Mouse (Mus musculus): ENCODE data around the gene Tfdp1.
"Not testable (repeated sequence)": the region's sequence is repeated elsewhere in the genome, so short reads cannot be mapped to it uniquely, and the experiment has no call there.

Tfdp1 gene

DNA sequence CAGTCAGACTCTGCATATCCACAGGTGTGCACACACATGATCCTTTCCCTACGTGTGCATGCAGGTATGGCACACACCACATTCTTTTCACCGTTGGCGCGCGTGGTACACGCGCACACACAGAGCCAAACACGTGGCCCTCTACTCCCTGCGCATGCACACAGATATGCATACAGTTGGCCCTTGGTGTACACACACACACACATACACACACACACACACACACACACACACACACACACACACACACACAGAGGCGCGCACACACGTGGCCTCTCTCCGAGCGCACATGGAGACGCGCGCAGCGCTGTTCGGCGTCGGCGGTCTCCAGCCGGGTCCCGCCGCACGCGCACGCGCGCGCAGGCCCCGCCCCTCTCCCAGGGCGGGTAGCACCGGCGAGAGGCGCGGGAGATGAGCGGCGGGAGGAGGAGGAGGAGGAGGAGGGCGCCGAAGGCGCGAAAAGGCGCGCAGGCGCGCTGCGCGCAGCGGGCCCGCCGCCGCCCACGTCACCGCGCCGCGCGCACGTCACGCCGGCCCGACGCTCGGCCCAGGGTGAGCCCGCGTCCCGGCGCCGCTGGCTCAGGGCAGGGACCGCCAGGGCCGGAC, at the start of gene Tfdp1:
Tfdp1 (plus strand) TSS at position 497 of the 606 bp plus-strand sequence.
- DNase-seq (ENCODE audit: low read depth, low spot score), result peak; percentile 87

DNA sequence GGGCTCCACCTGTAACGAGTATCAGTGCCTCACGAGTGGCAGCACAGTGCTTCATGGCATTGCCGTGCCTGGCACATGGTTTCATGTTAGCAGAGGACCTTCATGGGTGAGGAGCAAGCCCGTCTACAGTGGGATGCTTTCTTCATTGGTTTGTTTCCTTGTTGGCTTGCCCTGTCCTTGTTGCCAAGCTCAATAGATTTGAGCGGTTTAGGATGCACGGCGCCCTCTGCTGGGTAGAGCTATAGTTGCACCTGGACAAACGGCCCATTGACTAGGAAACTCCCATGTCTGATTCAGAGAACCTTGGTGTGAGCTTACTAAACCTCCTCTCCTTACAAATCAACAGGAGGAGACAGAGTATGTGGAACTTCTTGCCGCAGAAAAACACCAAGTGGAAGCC, 46.2 kb upstream of the Tfdp1 start:
- peak; percentile 87 for DNase-seq (ENCODE audit: low read depth, low spot score)

DNA sequence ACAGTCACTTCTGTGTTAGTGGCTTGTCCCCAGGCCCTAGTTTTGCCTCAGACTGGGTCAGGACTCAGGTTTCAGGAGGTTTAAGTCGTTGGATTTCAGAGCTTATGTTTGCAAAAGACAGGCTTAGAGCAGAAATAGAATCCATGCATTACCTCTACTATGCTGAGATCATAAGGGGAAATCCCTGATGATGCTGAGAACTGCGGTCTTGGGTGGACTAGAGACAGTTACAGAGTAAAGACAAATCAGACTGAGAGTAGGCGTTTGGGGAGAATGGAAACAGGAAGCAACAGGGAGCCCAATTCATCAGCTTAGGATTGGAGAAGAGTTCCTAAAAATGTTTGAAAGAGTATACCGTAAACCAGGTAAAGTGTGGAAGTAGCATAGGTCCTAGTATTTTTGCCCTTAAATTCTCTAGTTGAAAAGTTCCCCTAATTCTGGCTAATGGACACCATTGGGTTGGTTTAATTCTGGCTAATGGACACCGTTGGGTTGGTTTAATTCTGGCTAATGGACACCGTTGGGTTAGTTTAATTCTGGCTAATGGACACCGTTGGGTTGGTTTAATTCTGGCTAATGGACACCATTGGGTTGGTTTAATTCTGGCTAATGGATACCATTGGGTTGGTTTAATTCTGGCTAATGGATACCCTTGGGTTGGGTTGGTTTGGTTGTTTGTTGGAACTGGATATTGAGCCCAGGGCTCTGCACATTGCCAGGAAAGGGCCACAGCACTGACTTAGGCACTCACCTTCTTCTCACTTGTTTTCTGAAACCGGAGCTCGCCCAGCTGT, 44.7 kb upstream of the Tfdp1 start:
- no peak for DNase-seq (ENCODE audit: low read depth, low spot score)

DNA sequence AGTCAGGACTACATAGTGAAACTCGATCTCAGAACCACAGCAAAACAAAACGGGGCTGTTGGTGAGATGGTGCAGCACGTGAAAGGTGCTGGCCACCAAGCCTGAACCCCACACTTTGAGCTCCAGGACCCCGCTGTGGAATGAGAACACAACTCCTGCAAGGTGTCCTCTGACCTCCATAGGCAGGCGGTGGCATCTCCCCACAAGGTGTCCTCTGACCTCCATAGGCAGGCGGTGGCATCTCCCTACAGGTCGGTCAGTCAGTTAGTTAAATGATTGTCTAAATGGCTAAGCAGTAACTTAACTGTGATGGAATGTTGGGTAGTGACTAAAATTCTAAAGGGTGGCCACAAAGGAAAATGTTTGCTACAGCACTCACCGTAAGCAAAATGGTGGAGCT, 39.0 kb upstream of the Tfdp1 start:
- no peak for DNase-seq (ENCODE audit: low read depth, low spot score)

DNA sequence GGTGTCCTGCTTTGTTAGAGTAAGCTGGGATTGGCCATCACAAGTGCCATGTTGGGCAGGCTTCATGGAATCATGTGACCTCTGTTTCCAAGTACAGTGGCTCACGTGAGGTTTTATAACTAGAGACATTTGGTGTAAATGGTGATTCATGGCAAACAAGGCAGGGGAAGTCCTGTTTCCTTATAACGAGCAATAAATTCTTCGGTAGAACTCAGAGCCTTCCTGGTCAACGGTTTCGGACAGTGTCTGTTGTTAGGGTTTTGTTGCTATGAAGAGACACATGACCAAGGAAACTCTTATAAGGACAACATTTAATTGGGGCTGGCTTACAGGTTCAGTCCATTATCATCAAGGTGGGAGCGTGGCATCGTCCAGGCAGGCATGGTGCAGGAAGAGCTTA, 37.5 kb upstream of the Tfdp1 start:
- no peak for DNase-seq (ENCODE audit: low read depth, low spot score)

DNA sequence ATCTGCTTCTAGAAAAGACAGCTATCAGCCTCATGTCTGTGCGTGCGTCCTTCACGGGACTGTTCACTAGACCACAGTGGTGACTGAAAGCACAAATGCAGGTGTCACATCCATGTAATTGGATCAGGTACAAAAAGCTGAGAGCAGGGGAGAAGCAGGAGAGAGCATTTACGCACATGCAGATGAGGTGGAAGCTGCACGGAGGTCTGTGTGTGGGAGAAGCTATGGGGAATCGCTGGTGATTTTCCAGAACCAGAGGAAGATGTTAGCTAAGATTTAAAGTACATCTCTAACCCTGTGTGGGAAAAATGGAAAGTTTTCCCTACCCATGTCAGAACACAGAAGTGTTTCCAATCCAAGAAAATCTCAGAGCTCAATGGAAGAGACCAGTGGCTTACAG, 33.1 kb upstream of the Tfdp1 start:
- no peak for DNase-seq (ENCODE audit: low read depth, low spot score)

DNA sequence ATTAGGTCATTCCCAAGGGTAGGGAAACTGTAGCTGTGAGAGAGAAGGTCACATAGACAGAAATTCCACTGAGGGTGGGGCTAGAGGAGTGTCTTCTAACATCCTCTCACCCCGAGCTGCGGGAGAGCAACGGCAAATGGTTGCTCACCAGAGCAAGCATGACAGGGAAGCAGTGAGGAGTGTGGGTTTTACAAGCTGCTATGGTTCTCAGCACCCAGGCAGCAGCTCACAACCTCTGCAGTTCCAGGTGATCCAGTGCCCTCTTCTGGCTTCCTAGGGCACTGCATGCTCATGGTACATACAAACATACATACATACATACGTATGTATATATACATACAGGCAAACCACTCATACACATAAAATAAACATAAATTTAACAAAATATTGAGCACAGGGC, 32.7 kb upstream of the Tfdp1 start:
- DNase-seq (ENCODE audit: low read depth, low spot score), result peak; percentile 76

DNA sequence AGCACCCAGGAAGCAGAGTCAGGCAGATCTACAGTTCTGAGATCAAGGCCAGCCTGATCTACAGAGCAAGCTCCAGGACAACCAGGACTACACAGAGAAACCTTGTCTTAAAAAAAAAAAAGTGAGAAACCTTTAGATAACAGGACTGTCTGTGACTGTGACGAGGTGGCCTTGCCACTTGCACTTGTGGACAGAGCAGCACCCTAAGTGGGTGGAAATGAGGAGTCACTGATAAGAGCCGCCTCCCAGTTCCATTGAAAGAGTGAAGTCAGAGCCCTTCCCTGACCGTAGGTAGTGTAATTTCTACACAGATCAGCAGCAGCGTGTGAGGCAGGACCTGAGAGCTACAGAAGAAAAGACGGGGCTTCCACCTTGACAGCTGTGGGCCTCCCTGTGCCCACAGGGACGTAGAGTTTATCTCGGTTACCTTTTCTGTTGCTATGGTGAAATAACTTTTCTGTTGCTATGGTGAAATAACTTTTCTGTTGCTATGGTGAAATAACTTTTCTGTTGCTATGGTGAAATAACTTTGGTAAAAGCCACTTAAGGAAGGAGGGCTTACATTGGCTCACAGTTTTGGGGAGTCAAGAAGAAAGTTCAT, 32.1 kb upstream of the Tfdp1 start:
- DNase-seq (ENCODE audit: low read depth, low spot score), result no peak

DNA sequence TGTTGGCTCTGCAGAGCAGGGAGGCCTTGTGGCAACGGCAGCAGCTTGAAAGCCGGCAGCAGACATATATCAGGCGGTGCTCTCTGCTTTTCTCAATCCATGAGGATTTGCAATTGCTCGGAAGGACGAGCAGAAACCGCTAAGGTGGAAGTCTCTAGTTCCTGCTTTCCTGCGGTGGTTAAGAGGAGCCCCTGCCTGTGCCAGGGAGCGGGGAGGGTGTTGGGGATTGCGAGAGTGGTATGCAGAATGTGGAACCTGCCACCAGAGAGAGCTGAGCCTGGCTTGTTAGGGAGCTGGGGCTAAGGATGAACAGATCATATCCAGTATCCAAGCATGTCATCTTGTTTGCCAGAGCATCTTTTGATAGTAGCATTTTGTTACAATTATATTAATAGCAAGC, 31.6 kb upstream of the Tfdp1 start:
- no peak for DNase-seq (ENCODE audit: low read depth, low spot score)

DNA sequence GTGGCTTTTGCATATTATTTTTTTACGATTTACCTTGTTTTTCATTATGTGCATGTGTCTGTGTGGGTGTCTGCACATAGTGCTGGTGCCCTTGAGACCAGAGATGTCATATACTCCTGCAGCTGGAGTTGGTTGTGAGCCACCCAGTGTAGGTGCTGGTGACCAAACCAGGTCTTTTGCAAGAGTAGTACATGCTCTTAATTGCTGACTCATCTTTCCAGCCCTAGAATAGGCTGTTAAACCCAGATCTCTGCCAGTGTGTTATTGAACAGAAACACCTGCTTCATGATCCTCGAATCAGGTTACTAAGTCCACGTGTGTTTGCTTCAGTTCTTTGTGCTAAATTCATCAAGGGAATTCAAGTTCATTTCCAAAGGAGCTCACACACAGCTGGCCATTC, 23.6 kb upstream of the Tfdp1 start:
- DNase-seq (ENCODE audit: low read depth, low spot score), result no peak

DNA sequence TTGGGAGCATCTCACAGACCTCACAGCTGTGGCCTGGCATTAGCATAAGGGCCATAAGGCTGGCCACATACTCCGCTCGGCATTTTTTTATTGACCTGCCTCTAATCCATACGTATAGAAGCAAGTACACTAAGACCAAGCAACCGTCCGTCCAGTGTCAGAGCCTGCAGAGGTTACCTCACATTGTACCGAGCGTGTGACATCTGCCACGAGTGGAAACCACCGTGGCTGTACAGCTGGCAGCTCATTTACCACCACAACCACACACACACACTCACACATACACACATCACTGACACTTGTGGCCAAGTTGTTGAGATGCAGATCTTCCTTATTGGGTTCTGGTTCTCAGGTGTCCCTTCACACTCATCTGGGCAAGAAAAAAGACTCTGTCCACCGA, 21.9 kb upstream of the Tfdp1 start:
- no peak for DNase-seq (ENCODE audit: low read depth, low spot score)

DNA sequence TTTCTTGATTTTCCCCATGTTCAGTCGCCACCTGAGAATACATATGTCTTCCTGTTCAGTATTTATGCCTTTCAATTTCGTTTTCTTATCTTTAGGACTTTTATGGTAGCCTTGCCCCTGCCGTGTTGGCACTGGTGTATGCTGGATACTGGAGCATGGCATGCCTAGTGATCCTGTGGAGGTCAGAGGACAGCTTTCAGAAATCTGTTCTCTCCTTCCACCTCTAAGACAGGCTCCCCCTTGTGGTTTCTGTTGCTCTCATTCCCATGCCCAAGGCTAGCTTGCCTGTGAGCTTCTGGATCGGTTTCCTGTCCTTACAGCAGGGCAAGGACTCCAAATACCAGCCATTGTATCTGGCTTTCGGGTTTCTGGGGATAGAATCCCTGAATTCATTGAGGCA, 12.0 kb upstream of the Tfdp1 start:
- DNase-seq (ENCODE audit: low read depth, low spot score), result peak; percentile 77

DNA sequence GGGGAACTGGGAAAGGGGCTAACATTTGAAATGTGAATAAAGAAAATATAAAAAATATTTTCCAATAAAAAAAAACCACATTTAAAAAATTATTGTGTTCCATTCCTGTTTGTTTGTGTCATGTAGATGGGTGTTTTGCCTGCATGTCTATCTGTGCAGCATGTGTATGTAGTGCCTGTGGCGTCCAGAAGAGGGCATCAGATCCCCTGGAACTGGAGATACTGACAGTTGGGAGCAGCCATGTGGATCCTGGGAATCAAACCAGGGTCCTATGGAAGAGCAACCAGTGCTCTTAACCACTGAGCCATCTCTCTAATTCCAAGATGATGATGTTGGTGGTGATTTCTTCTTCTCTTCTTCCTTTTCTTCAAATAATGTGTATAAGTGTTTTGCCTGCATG, 3.9 kb upstream of the Tfdp1 start:
- DNase-seq (ENCODE audit: low read depth, low spot score), result peak; percentile 79

DNA sequence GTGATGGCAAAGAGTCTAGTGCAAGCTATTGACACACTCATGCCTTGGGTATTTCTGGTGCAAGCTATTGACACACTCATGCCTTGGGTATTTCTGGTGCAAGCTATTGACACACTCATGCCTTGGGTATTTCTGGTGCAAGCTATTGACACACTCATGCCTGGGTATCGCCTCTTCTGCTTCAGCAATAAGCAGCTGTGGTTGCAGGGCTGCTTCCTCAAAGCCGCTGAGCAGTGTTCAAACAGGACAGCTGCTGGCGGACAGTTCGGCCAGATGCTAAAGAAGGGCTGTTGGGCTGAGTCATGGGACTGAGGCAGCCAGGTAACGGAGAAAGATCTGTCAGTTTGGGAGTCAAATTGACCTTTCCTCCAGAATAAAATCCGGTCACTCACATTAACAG, 1.3 kb upstream of the Tfdp1 start:
- not testable (repeated sequence) for DNase-seq (ENCODE audit: low read depth, low spot score)

DNA sequence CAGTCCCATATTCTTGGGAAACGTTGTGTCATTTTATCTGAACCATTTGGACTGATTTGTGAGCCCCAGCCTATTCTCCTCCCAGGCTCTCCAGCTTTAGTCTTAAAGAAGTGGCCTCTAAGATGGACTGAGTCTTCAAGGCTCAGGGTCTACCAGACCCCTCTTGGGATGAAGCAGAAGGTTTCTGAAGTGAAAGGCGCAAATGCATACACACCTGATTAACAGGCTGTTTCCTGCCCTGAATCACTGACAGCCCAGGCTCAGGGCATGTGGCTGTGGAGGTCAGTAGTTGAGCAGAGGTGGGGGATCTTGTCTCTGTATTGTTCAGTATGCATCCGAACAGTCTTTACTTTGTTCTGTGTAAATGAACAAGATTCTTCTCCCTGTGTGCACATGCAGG, 873 bp upstream of the Tfdp1 start:
- DNase-seq (ENCODE audit: low read depth, low spot score), result no peak

DNA sequence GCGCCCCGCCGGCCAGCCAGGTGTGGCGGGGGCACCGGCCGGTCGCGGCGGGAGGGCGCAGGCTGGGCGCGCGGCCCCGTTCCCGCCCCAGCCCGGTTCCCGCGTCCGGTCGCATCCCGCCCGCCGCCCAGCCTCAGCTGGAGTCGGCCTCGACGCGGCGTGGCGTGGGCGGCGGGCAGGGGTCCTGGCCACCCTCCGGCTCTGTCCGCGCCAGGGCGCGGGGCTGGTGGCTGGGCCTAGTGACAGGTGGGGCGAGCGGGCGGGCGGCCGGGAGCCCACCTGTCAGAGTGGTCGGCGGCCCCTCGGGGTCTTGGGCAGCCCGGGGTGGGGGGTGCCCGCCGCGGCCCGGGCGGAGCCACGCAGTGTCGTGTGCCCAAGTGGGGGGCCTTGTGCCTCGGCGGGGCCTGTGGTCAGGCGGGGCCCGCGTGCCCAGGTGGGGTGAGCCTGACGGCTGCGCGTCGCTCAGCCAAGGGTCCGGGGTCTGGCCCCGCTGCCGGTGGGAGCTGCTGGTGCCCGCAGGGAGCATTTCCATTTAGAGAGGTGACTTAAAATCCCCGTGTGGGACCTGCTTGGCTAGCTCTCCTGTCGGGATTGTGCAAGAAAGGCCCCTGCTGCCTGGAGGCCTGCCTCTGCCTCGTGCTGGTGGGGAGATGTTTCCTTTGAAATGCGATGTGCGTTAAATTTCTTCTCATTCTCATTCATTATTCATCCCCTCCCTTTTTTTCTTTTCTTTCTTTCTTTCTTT, 522 bp downstream of the Tfdp1 start:
- DNase-seq (ENCODE audit: low read depth, low spot score), result peak; percentile 63

DNA sequence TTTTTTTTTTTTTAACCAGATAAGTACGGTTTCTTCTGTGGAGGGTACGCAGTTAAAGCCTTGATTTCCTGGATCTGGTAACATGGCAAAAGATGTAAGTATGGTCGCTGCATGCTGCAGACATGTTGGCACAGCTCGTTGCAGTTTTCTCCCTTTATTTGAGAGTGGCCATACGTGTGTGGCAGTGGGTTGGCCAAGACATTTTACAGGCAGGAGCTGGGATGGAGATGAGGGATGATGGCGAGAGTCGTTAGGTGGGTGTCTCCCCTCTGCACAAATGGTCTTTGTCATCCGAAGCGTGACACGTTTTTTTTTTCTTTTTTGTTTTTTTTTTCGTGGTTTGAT, 1.1 kb downstream of the Tfdp1 start:
- DNase-seq (ENCODE audit: low read depth, low spot score), result no peak

DNA sequence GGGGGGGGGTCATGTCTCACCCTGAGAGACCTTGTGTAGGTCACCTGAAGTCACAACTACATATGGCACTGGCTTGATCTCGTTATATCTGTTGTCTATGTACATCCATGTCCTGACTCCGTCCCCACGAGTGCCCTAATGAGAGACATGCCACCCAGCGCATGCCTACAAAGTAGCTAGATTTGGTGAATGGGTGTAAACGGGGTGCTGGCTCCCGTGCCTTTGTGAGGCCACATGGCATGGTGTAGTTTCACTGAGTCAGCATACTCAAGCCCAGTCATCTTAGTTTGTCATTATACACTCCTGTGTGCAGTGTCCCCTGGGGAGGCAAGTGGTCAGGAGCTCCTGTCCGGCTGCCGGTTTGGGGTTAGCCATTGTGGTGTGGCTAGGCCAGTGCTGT, 2.1 kb downstream of the Tfdp1 start:
- DNase-seq (ENCODE audit: low read depth, low spot score), result no peak

DNA sequence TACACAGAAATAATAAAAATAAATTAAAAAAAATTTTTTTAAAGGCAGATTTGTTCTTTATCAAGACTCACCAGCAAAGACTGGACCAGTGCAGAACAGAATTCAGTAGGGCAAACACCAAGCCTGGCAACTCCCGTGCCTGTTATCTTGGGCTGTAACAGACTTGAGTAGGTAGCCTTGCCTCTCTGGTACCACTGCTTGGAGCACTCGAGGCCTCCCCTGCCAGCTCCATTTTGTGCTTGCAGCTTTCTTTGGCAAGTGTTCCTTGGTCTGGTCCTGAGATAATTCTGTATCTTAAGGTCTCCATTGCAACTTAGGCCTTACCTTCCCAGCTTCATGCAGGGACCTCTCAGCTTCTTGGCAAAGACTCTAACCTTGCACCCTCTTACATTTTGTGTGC, 3.8 kb downstream of the Tfdp1 start:
- DNase-seq (ENCODE audit: low read depth, low spot score), result no peak

DNA sequence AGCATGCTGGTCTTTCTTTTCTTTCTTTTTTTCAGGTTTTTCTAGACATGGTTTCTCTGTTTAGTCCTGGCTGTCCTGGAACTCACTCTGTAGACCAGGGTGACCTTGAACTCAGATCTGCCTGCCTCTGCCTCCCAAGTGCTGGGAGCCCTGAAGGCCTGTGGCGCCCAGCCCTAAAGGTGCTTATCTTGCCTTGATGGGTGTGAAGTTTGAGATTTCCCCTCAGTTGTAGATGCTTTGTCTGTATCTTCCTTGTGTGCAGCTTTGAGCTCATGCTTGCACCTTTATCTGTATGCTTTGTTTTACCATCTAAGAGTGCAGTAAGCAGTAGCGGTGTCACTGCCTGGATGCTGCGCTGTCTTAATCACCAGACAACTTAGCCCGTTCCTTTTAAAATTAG, 4.6 kb downstream of the Tfdp1 start:
- DNase-seq (ENCODE audit: low read depth, low spot score), result no peak

DNA sequence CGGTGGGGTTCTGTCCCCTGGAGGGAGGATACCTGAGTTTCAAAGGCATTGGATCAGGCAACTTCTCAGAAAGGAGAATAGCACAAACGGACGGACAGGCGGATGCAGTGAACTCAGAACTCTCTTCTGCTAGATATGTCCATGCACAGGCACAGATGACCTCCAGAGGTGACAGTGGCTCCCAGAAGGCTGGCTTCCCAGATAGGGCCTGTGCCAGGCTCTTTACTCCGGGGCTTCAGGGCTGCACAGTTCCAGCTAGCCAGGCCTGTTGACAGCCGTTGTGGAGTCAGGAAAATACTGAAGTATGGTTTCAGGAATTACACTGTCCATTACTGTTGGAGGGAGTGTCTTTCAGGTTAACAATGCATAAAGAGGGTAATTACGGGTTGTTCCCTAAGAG, 11.5 kb downstream of the Tfdp1 start:
- no peak for DNase-seq (ENCODE audit: low read depth, low spot score)

DNA sequence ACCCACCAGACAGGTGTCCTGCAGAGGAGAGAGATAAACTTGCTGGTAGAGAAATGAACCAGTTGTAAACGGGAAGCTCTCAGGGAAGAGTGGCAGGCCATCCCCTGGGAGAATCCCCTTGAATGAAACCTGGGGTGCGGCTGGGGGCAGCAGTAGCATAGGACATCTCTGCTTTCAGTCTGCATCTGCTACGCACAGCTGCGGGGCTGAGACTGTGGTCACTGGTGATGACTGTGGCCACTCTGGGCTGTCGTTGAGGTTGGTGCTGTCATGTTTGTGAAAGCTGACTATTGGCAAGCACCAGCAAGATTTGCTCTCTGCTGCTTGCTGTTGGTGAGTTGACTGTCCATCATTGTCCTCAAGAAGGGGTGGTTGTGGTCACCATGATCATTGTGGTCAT, 13.0 kb downstream of the Tfdp1 start:
- no peak for DNase-seq (ENCODE audit: low read depth, low spot score)

DNA sequence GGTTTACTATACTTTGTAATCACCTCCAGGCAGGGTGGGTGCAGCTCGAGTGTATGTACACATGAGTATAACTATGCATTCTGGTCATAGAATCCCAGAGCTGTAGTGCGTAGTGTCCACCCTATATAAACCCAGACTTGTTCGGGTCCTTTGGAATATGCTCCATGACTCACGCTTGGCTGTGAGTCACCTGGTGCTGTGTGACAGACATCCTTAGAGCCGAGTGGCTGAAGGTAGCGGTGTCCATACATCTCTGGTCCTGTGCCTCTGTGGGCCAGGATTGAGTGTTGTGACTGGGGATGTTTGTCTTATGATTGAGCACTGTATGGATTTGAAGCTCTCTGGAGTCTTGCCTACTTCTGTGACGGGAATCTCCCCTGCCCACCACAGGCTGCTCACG, 14.1 kb downstream of the Tfdp1 start:
- DNase-seq (ENCODE audit: low read depth, low spot score), result no peak
